9 mouse cellular contexts compared by ENCODE assay signal in genomic region chr7:138006971-138007370, GRCm38 (mm10).
DNase-seq lines count a peak whose midpoint lies in the region; ATAC-seq and TF ChIP-seq lines count a peak whose summit lies in the region.
"Had no signal": no experiment of that assay in that cellular context is flagged by ENCODE, and none has a peak within 500 bp of the region (broad histone marks: within the 10 kb centered on the region; RNA-seq: fewer than 3 reads in every experiment).

No protein-coding gene starts in this region.

- DNase-seq in frontal cortex, postnatal 36 days (ENCODE audit: low spot score in 2 of 2), result peak; percentile 9 to 12
- DNase-seq in frontal cortex, postnatal 14 days (ENCODE audit: low spot score in 2 of 2), result no peak
- DNase-seq in MN1 (ENCODE audit: low spot score), result peak; percentile 64
- DNase-seq in cerebellum, adult 8-10 months, result peak; percentile 4
- peak; percentile 6 to 9 for DNase-seq in layer of hippocampus, adult 2 months (ENCODE audit: low spot score in 2 of 2)
- no peak for DNase-seq in thymus, adult 18-20 months
- no peak for DNase-seq in spleen, adult 18-20 months

- no peak overlapping the region for H3K4me3 ChIP-seq in layer of hippocampus, adult 2 months
- H3K4me3 ChIP-seq: myocyte had no signal

- no peak for ATAC-seq in inflammation-experienced regulatory T-cells, adult 6 months

- TF ChIP-seq CTCF in layer of hippocampus, adult 2 months (conservative IDR thresholded peaks at IDR 0.05), result no peak

- no peak overlapping the region for H3K27ac ChIP-seq in layer of hippocampus, adult 2 months

Comparison
In these comparisons a context has a peak if more than half of its experiments do, and no peak if none do; other contexts are left out.
1. DNase-seq: peak in frontal cortex, postnatal 36 days (2 of 2), MN1 (single experiment), cerebellum, adult 8-10 months (single experiment) and layer of hippocampus, adult 2 months (2 of 2); none in frontal cortex, postnatal 14 days (0 of 2), thymus, adult 18-20 months (0 of 2) and spleen, adult 18-20 months (0 of 2).